Comparison of ENCODE assay signal across 10 mouse cellular contexts in the genomic region with DNA sequence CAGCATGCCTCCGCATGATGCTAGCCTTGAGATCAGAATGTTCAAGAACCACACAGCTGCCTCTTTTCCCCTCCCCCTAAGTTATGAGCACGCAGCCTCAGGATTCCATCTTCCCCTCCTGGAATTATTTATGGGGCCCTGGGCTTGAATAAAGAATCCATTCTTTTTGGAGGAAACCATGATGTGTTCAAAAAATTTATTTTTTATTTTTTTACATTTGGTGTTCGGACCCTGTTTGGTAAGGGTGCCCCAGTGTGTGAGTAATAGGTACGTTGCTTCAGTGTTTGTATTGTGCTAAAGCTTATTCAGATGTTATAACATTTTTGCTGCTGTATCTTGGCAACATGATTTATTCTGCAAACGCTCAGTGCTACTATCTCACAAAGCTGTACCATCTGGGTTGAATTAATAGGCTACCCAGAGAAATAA.
DNase-seq lines count a peak whose midpoint lies in the region; ATAC-seq lines count a peak whose summit lies in the region.
"Had no signal": no experiment of that assay in that cellular context is flagged by ENCODE, and none has a peak within 500 bp of the region (broad histone marks: within the 10 kb centered on the region; RNA-seq: fewer than 3 reads in every experiment).

No protein-coding gene starts in this region.

- H3K4me1 ChIP-seq in forebrain, embryonic 11.5 days (replicated peaks; ENCODE audit: control insufficient read depth, insufficient read depth, low read length) = peaks cover 18% of the 10 kb centered on the region; the same call in 1 of the 2 replicates
- peaks cover 34% of the 10 kb centered on the region for H3K4me1 ChIP-seq in limb, embryonic 10.5 days
- H3K4me1 ChIP-seq in neural tube, embryonic 14.5 days (ENCODE audit: control insufficient read depth, insufficient read depth, low read length) = peaks cover 14% of the 10 kb centered on the region

- H3K27me3 ChIP-seq in forebrain, embryonic 11.5 days (ENCODE audit: control insufficient read depth, insufficient read depth, low read length) = no peaks in the 10 kb centered on the region
- H3K27me3 ChIP-seq in limb, embryonic 10.5 days (ENCODE audit: low read depth, poor library complexity, severe bottlenecking) = no peaks in the 10 kb centered on the region
- no peaks in the 10 kb centered on the region for H3K27me3 ChIP-seq in neural tube, embryonic 14.5 days (ENCODE audit: control insufficient read depth, insufficient read depth, low read length)

- no peak overlapping the region for H3K4me2 ChIP-seq in forebrain, embryonic 11.5 days (ENCODE audit: low read depth, low read length, severe bottlenecking)
- H3K4me2 ChIP-seq in neural tube, embryonic 14.5 days (ENCODE audit: low read depth, low read length) = no peak overlapping the region

- peak; percentile 13 for DNase-seq in heart, adult 11 months
- DNase-seq in heart, adult 9 months (ENCODE audit: low spot score in 2 of 2) = no peak
- no peak for DNase-seq in forebrain, embryonic 11.5 days (ENCODE audit: low spot score)
- DNase-seq in limb, embryonic 10.5 days (ENCODE audit: low spot score) = no peak
- no peak for DNase-seq in layer of hippocampus, postnatal 25 days (ENCODE audit: extremely low spot score in 1 of 2, low spot score in 1 of 2)
- no peak for DNase-seq in urinary bladder, postnatal 10 days (ENCODE audit: low spot score)
- DNase-seq: gastrocnemius, postnatal 14 days; liver, postnatal 0 days had no signal

- WGBS in forebrain, embryonic 11.5 days = 20% methylated on average over 5 of the region's 5 CpGs
- WGBS in limb, embryonic 10.5 days = 60% methylated on average over 5 of the region's 5 CpGs
- WGBS in neural tube, embryonic 14.5 days = 9% methylated on average over 5 of the region's 5 CpGs

- H3K27ac ChIP-seq in forebrain, embryonic 11.5 days (ENCODE audit: low read depth, low read length) = peak overlapping the region; percentile 95
- H3K27ac ChIP-seq in limb, embryonic 10.5 days = peak overlapping the region; percentile 75
- H3K27ac ChIP-seq in neural tube, embryonic 14.5 days (ENCODE audit: low read depth, low read length) = peak overlapping the region; percentile 29; the same call in 1 of the 2 replicates

- no peak overlapping the region for H3K4me3 ChIP-seq in forebrain, embryonic 11.5 days (ENCODE audit: low read depth, low read length)
- no peak overlapping the region; the same call in 1 of the 2 replicates for H3K4me3 ChIP-seq in limb, embryonic 10.5 days
- no peak overlapping the region for H3K4me3 ChIP-seq in neural tube, embryonic 14.5 days (ENCODE audit: low read depth, low read length)

- H3K9me3 ChIP-seq in forebrain, embryonic 11.5 days (ENCODE audit: control insufficient read depth, low read length) = no peaks in the 10 kb centered on the region
- H3K9me3 ChIP-seq in limb, embryonic 10.5 days (replicated peaks) = no peaks in the 10 kb centered on the region
- H3K9me3 ChIP-seq in neural tube, embryonic 14.5 days (ENCODE audit: control insufficient read depth, low read length) = no peaks in the 10 kb centered on the region

- peak; percentile 60 for ATAC-seq in forebrain, embryonic 11.5 days (replicated peaks; ENCODE audit: low FRiP score)
- peak; percentile 62 for ATAC-seq in neural tube, embryonic 14.5 days (ENCODE audit: low read depth)
- no peak for ATAC-seq in erythroid progenitor cell, adult 5-6 weeks (replicated peaks; ENCODE audit: low FRiP score, poor library complexity, severe bottlenecking)
- ATAC-seq: liver, postnatal 0 days had no signal

- no peaks in the 10 kb centered on the region for H3K36me3 ChIP-seq in forebrain, embryonic 11.5 days (ENCODE audit: control insufficient read depth, insufficient read depth, low read length)
- H3K36me3 ChIP-seq in limb, embryonic 10.5 days = no peaks in the 10 kb centered on the region
- H3K36me3 ChIP-seq in neural tube, embryonic 14.5 days (ENCODE audit: control insufficient read depth, insufficient read depth, low read length) = no peaks in the 10 kb centered on the region

- no peak overlapping the region for H3K9ac ChIP-seq in forebrain, embryonic 11.5 days (ENCODE audit: low read length)
- H3K9ac ChIP-seq in neural tube, embryonic 14.5 days (replicated peaks; ENCODE audit: low read depth, low read length) = no peak overlapping the region
- H3K9ac ChIP-seq: liver, postnatal 0 days had no signal

Comparison
In these comparisons a context has a peak if more than half of its experiments do, and no peak if none do; other contexts are left out.
1. H3K27ac ChIP-seq: peak in every context shown above with its lines; median percentile 95 in forebrain, embryonic 11.5 days; 75 in limb, embryonic 10.5 days; 29 in neural tube, embryonic 14.5 days.